ENCODE assay signal across 31 mouse cellular contexts in genomic region chr13:100642471-100643209, GRCm38 (mm10). TPM values are rescaled to one million over a fixed set of nuclear protein-coding genes. Genes with fewer than 3 reads are reported as not detected.
DNase-seq lines count a peak whose midpoint lies in the region; ATAC-seq and TF ChIP-seq lines count a peak whose summit lies in the region.
"Had no signal": no experiment of that assay in that cellular context is flagged by ENCODE, and none has a peak within 500 bp of the region (broad histone marks: within the 10 kb centered on the region; RNA-seq: fewer than 3 reads in every experiment).

No protein-coding gene starts in this region.

- peak overlapping the region; percentile 70 for H3K27ac ChIP-seq in spleen, adult 2 months (ENCODE audit: insufficient read depth, low read length)
- peak overlapping the region; percentile 49 for H3K27ac ChIP-seq in bone marrow macrophage, adult 2 months (ENCODE audit: insufficient read depth, low read depth, low read length)
- H3K27ac ChIP-seq: embryonic facial prominence, embryonic 13.5 days; forebrain, embryonic 10.5 days; forebrain, embryonic 15.5 days; gastrocnemius, adult 2 months; heart, embryonic 13.5 days; hindbrain, embryonic 14.5 days; liver, embryonic 15.5 days; lung, embryonic 15.5 days; stomach, postnatal 0 days had no signal

- WGBS in spleen, adult 2 months: 34% methylated on average over 4 of the region's 4 CpGs

- DNase-seq in spleen, adult 2 months (ENCODE audit: low read depth in 1 of 2, low spot score in 2 of 2): peak in 1 of 2 experiments; percentile 53
- DNase-seq in spleen, postnatal 10 days (ENCODE audit: low spot score in 2 of 2): no peak
- DNase-seq in kidney, adult 9 months: no peak
- DNase-seq in kidney, postnatal 14 days: no peak
- DNase-seq in heart, adult 11 months: no peak
- DNase-seq: adrenal gland, postnatal 10 days; cerebellum, adult 11 months; cerebellum, adult 9-10 months; gastrocnemius, adult 2 months; gastrocnemius, postnatal 36 days; heart, postnatal 10 days; kidney, adult 18-20 months; kidney, postnatal 4 days; layer of hippocampus, postnatal 36 days; liver; lung, postnatal 36 days; midbrain, embryonic 14.5 days; right cerebral cortex, adult 18-20 months; right cerebral cortex, postnatal 4 days; thymus, adult 18-20 months; thymus, postnatal 25 days had no signal

- H3K4me1 ChIP-seq in spleen, adult 2 months (ENCODE audit: control insufficient read depth, insufficient read depth, insufficient read length): no peaks in the 10 kb centered on the region; the same call in 1 of the 2 replicates
- H3K4me1 ChIP-seq in bone marrow macrophage, adult 2 months (ENCODE audit: control insufficient read depth, insufficient read depth, low read length): peaks cover 6% of the 10 kb centered on the region
- H3K4me1 ChIP-seq: embryonic facial prominence, embryonic 13.5 days; forebrain, embryonic 10.5 days; forebrain, embryonic 15.5 days; heart, embryonic 13.5 days; liver, embryonic 15.5 days; lung, embryonic 15.5 days had no signal

- TF ChIP-seq CTCF in spleen, adult 2 months (IDR thresholded peaks at IDR 0.05; ENCODE audit: extremely low read depth, insufficient read depth, insufficient read length, insufficient replicate concordance): no peak
- no peak for TF ChIP-seq CTCF in bone marrow macrophage, adult 2 months (IDR thresholded peaks at IDR 0.05; ENCODE audit: low read depth, low read length)

- H3K27me3 ChIP-seq in spleen, adult 2 months (ENCODE audit: control insufficient read depth, insufficient read depth, low read length): no peaks in the 10 kb centered on the region
- H3K27me3 ChIP-seq: embryonic facial prominence, embryonic 13.5 days; forebrain, embryonic 15.5 days; heart, embryonic 13.5 days; liver, embryonic 15.5 days; lung, embryonic 15.5 days had no signal

- H3K4me3 ChIP-seq in spleen, adult 2 months (ENCODE audit: extremely low read depth, insufficient read depth, insufficient read length): no peak overlapping the region
- no peak overlapping the region for H3K4me3 ChIP-seq in bone marrow macrophage, adult 2 months (ENCODE audit: insufficient read depth, low read length)
- H3K4me3 ChIP-seq: embryonic facial prominence, embryonic 13.5 days; forebrain, embryonic 10.5 days; forebrain, embryonic 15.5 days; gastrocnemius, adult 2 months; heart, embryonic 13.5 days; liver, embryonic 15.5 days; lung, embryonic 15.5 days had no signal

- no peak for TF ChIP-seq POLR2A in spleen, adult 2 months (IDR thresholded peaks at IDR 0.05; ENCODE audit: low read depth, low read length)
- TF ChIP-seq POLR2A in bone marrow macrophage, adult 2 months (IDR thresholded peaks at IDR 0.05; ENCODE audit: borderline replicate concordance, low read depth, low read length): no peak

- peaks cover 24% of the 10 kb centered on the region for H3K36me3 ChIP-seq in spleen, adult 2 months (ENCODE audit: control insufficient read depth, insufficient read depth, low read length)

- peak; percentile 71 for ATAC-seq in megakaryocyte progenitor cell, adult 5-6 weeks (replicated peaks; ENCODE audit: poor library complexity)
- ATAC-seq: forebrain, embryonic 15.5 days had no signal

RNA-seq across cellular contexts. Expression of gene Ak6, which starts 8.1 kb away (rescaled TPM):
- polyA plus RNA-seq in spleen, adult 2 months (2012; rRNA removed): 15.5 and 19.3 TPM in 2 replicates
- polyA plus RNA-seq in bone marrow macrophage, adult 2 months (2012; ENCODE audit: insufficient read depth, insufficient read length, missing spikeins): 93.3 and 95.3 TPM in 2 replicates
- total RNA-seq in megakaryocyte progenitor cell, adult 5-6 weeks (2015): 391 and 416 TPM in 2 replicates
- total RNA-seq in megakaryocyte progenitor cell, adult 5-6 weeks (2017): 317 and 335 TPM in 2 replicates

RNA-seq across cellular contexts. Expression of gene Rad17, which starts 8.2 kb away (rescaled TPM):
- 2.7 and 2.8 TPM in 2 replicates for polyA plus RNA-seq in spleen, adult 2 months (2012; rRNA removed)
- polyA plus RNA-seq in bone marrow macrophage, adult 2 months (2012; ENCODE audit: insufficient read depth, insufficient read length, missing spikeins): 17.5 and 18.6 TPM in 2 replicates
- total RNA-seq in megakaryocyte progenitor cell, adult 5-6 weeks (2015): 30.2 and 33.0 TPM in 2 replicates
- total RNA-seq in megakaryocyte progenitor cell, adult 5-6 weeks (2017): 34.9 and 38.4 TPM in 2 replicates

RNA-seq across cellular contexts. Expression of gene Taf9, which starts 8.7 kb away (rescaled TPM):
- polyA plus RNA-seq in spleen, adult 2 months (2012; rRNA removed): 2.3 and 2.9 TPM in 2 replicates
- 2.1 and 3.5 TPM in 2 replicates for polyA plus RNA-seq in bone marrow macrophage, adult 2 months (2012; ENCODE audit: insufficient read depth, insufficient read length, missing spikeins)
- 62.2 and 84.3 TPM in 2 replicates for total RNA-seq in megakaryocyte progenitor cell, adult 5-6 weeks (2015)
- total RNA-seq in megakaryocyte progenitor cell, adult 5-6 weeks (2017): 37.0 and 56.6 TPM in 2 replicates

RNA-seq across cellular contexts. Expression of gene Marveld2, which starts 25.9 kb away (rescaled TPM):
- 4.5 and 5.3 TPM in 2 replicates for polyA plus RNA-seq in spleen, adult 2 months (2012; rRNA removed)
- 0.47 TPM in 1 of 2 replicates, not detected in the other for polyA plus RNA-seq in bone marrow macrophage, adult 2 months (2012; ENCODE audit: insufficient read depth, insufficient read length, missing spikeins)
- 0.27 and 0.54 TPM in 2 replicates for total RNA-seq in megakaryocyte progenitor cell, adult 5-6 weeks (2015)
- 0.44 and 0.62 TPM in 2 replicates for total RNA-seq in megakaryocyte progenitor cell, adult 5-6 weeks (2017)

RNA-seq across cellular contexts. Expression of gene Ccdc125, which starts 26.9 kb away (rescaled TPM):
- 2.7 and 2.9 TPM in 2 replicates for polyA plus RNA-seq in spleen, adult 2 months (2012; rRNA removed)
- polyA plus RNA-seq in bone marrow macrophage, adult 2 months (2012; ENCODE audit: insufficient read depth, insufficient read length, missing spikeins): 7.6 and 9.3 TPM in 2 replicates
- total RNA-seq in megakaryocyte progenitor cell, adult 5-6 weeks (2015): 24.0 and 28.2 TPM in 2 replicates
- total RNA-seq in megakaryocyte progenitor cell, adult 5-6 weeks (2017): 48.0 and 48.1 TPM in 2 replicates
